Mouse (Mus musculus): ENCODE measurements around the gene Cypt2. TPM values are rescaled to one million over a fixed set of nuclear protein-coding genes. Genes with fewer than 3 reads are reported as not detected.
"Not testable (repeated sequence)": the region's sequence is repeated elsewhere in the genome, so short reads cannot be mapped to it uniquely, and the experiment has no call there.

Gene Cypt2
- polyA plus RNA-seq (2014; fragmentation: Nextera tagmentation; extraction: Ambion mirVana), result not detected in 2 replicates

GRCm38 (mm10) chrX:105499472-105499871 is at the start of gene Cypt2:
Gene Cypt2, plus strand, starts transcription at chrX:105499772.
- not testable (repeated sequence) for H3K27me3 ChIP-seq (ENCODE audit: control insufficient read depth, insufficient read depth, low read length); H3K36me3 ChIP-seq (ENCODE audit: control insufficient read depth, insufficient read depth, low read length); H3K9me3 ChIP-seq (ENCODE audit: control insufficient read depth, low read length); H3K9ac ChIP-seq (replicated peaks; ENCODE audit: low read depth, low read length); ATAC-seq (ENCODE audit: low read depth); H3K4me1 ChIP-seq (ENCODE audit: control insufficient read depth, insufficient read depth, low read length); H3K4me3 ChIP-seq (ENCODE audit: low read depth, low read length); H3K27ac ChIP-seq (ENCODE audit: low read depth, low read length); H3K4me2 ChIP-seq (ENCODE audit: low read depth, low read length)
- WGBS, result 86% methylated on average over 4 of the region's 4 CpGs

GRCm38 (mm10) chrX:105546234-105546633 is 46.7 kb downstream of the Cypt2 start:
- no peak overlapping the region for H3K27ac ChIP-seq (ENCODE audit: low read depth, low read length)
- WGBS, result 41% methylated on average over 6 of the region's 6 CpGs
- H3K27me3 ChIP-seq (ENCODE audit: control insufficient read depth, insufficient read depth, low read length), result no peaks in the 10 kb centered on the region
- no peak for ATAC-seq (ENCODE audit: low read depth)
- H3K9ac ChIP-seq (replicated peaks; ENCODE audit: low read depth, low read length), result no peak overlapping the region
- H3K9me3 ChIP-seq (ENCODE audit: control insufficient read depth, low read length), result no peaks in the 10 kb centered on the region
- H3K4me3 ChIP-seq (ENCODE audit: low read depth, low read length), result no peak overlapping the region
- no peaks in the 10 kb centered on the region for H3K36me3 ChIP-seq (ENCODE audit: control insufficient read depth, insufficient read depth, low read length)
- H3K4me2 ChIP-seq (ENCODE audit: low read depth, low read length), result no peak overlapping the region
- no peaks in the 10 kb centered on the region for H3K4me1 ChIP-seq (ENCODE audit: control insufficient read depth, insufficient read depth, low read length)
